Mouse (Mus musculus) adrenal gland, postnatal 25 days (tissue): ENCODE measurements around the gene Dlg2. TPM values are rescaled to one million over a fixed set of nuclear protein-coding genes. Genes with fewer than 3 reads are reported as not detected.

Experiments
- DNase-seq: peaks from one replicate; pipeline ENCODE4 v3.0.0; 2021; ENCODE audit warnings: mixed read lengths
- total RNA-seq: library from RNA; stranded (reverse); gene quantifications from 2 replicates; pipeline ENCODE4 v1.2.3, GENCODE M21; 2021

Dlg2 gene
- total RNA-seq, 1 experiment from 2014 or later = 148 TPM

GRCm38 (mm10) chr7:90539481-90540402 lies 63.3 kb downstream of the Dlg2 start:
- DNase-seq = no peak

- no peak for DNase-seq
Observed at GRCm38 (mm10) chr7:90540811-90541323, 64.4 kb downstream of the Dlg2 start.

GRCm38 (mm10) chr7:90553399-90553798 lies 76.9 kb downstream of the Dlg2 start:
- DNase-seq = no peak

- DNase-seq = no peak
Observed at GRCm38 (mm10) chr7:90554421-90554820, 77.9 kb downstream of the Dlg2 start.

GRCm38 (mm10) chr7:90569130-90569529 lies 92.7 kb downstream of the Dlg2 start:
- DNase-seq = no peak

GRCm38 (mm10) chr7:90587795-90588194 lies 111.3 kb downstream of the Dlg2 start:
- no peak for DNase-seq

- DNase-seq = no peak
Observed at GRCm38 (mm10) chr7:90588318-90588717, 111.8 kb downstream of the Dlg2 start.

GRCm38 (mm10) chr7:90609764-90610163 lies 133.3 kb downstream of the Dlg2 start:
- no peak for DNase-seq

- DNase-seq = no peak
Observed at GRCm38 (mm10) chr7:90630546-90630945, 154.1 kb downstream of the Dlg2 start.

GRCm38 (mm10) chr7:90649512-90649911 lies 173.0 kb downstream of the Dlg2 start:
- no peak for DNase-seq

GRCm38 (mm10) chr7:90651128-90651527 lies 174.7 kb downstream of the Dlg2 start:
- no peak for DNase-seq

- no peak for DNase-seq
Observed at GRCm38 (mm10) chr7:90651611-90652010, 175.1 kb downstream of the Dlg2 start.

GRCm38 (mm10) chr7:90658593-90658992 lies 182.1 kb downstream of the Dlg2 start:
- DNase-seq = no peak

GRCm38 (mm10) chr7:90694050-90694449 lies 217.6 kb downstream of the Dlg2 start:
- no peak for DNase-seq

- DNase-seq = no peak
Observed at GRCm38 (mm10) chr7:90696181-90696950, 219.9 kb downstream of the Dlg2 start.

GRCm38 (mm10) chr7:90703163-90703852 lies 226.8 kb downstream of the Dlg2 start:
- no peak for DNase-seq

- DNase-seq = no peak
Observed at GRCm38 (mm10) chr7:90703951-90704350, 227.5 kb downstream of the Dlg2 start.

- DNase-seq = no peak
Observed at GRCm38 (mm10) chr7:90734086-90734485, 257.6 kb downstream of the Dlg2 start.

GRCm38 (mm10) chr7:90736369-90736768 lies 259.9 kb downstream of the Dlg2 start:
- no peak for DNase-seq

- DNase-seq = no peak
Observed at GRCm38 (mm10) chr7:90748636-90749035, 272.2 kb downstream of the Dlg2 start.

GRCm38 (mm10) chr7:90787945-90788344 lies 311.5 kb downstream of the Dlg2 start:
- DNase-seq = no peak

GRCm38 (mm10) chr7:90791522-90791921 lies 315.1 kb downstream of the Dlg2 start:
- DNase-seq = no peak
